Mouse (Mus musculus) cortical plate, adult 2 months (tissue): ENCODE data around the gene Acadvl.

ENCODE experiments used
- CTCF ChIP-seq: fragments of 200-500 bp; IDR thresholded peaks from 2 replicates; pipeline ENCODE4 v1.5.1; 2011; ENCODE audit warnings: mild to moderate bottlenecking, control low read depth, low read length; ENCODE audit not compliant: insufficient read depth; ENCODE audit errors: extremely low read depth
- POLR2A ChIP-seq: fragments of 200-500 bp; IDR thresholded peaks from 2 replicates; pipeline ENCODE4 v1.6.1; 2011; ENCODE audit warnings: mild to moderate bottlenecking, low read length, control low read depth; ENCODE audit not compliant: insufficient read depth; ENCODE audit errors: extremely low read depth

- TF ChIP-seq POLR2A (no peak), CTCF (no peak)
Observed at GRCm38 (mm10) chr11:70030651-70031320, 15.6 kb upstream of the Acadvl start.
